Mouse (Mus musculus) hindbrain, postnatal 0 days (tissue): ENCODE measurements around the gene 4921536K21Rik. TPM values are rescaled to one million over a fixed set of nuclear protein-coding genes. Genes with fewer than 3 reads are reported as not detected.
A peak's percentile ranks its signal among the peaks of the same experiment; 100 is the strongest.

ENCODE experiments used
- ATAC-seq: fragments of 200-750 bp; cut with Nextera tagmentation; 2 replicates; pipeline ENCODE4 v1.8.0; 2017; ENCODE audit warnings: mild to moderate bottlenecking, moderate TSS enrichment, moderate library complexity
- DNase-seq: peaks from one replicate; pipeline ENCODE4 v3.0.0-alpha.2; 2015; ENCODE audit warnings: low spot score
- H3K27ac ChIP-seq: fragments of 300-500 bp; sonication (generic); 2 replicates; pipeline ENCODE4 v1.5.1; 2014; ENCODE audit warnings: mild to moderate bottlenecking
- H3K27me3 ChIP-seq: fragments of 300-500 bp; sonication (generic); 2 replicates; pipeline ENCODE4 v1.6.1; 2014; ENCODE audit warnings: low read length, mixed read lengths; ENCODE audit not compliant: insufficient read depth
- H3K36me3 ChIP-seq: fragments of 300-500 bp; sonication (generic); 2 replicates; pipeline ENCODE4 v1.6.1; 2014; ENCODE audit warnings: low read length, mixed read lengths; ENCODE audit not compliant: insufficient read depth
- H3K4me1 ChIP-seq: fragments of 300-500 bp; sonication (generic); 2 replicates; pipeline ENCODE4 v1.6.1; 2014; ENCODE audit warnings: antibody characterized with exemption, low read length, mixed read lengths; ENCODE audit not compliant: insufficient read depth
- H3K4me2 ChIP-seq: fragments of 300-500 bp; sonication (generic); 2 replicates; pipeline ENCODE4 v1.6.1; 2014; ENCODE audit warnings: low read depth, mild to moderate bottlenecking, low read length, moderate library complexity, mixed read lengths
- H3K4me3 ChIP-seq: fragments of 300-500 bp; sonication (generic); 2 replicates; pipeline ENCODE4 v1.5.1; 2014; ENCODE audit warnings: low read length
- H3K9ac ChIP-seq: fragments of 300-500 bp; sonication (generic); replicated peaks from 2 replicates; pipeline ENCODE4 v1.6.1; 2014; ENCODE audit warnings: mild to moderate bottlenecking, low read length, moderate library complexity, mixed read lengths
- H3K9me3 ChIP-seq: fragments of 300-500 bp; sonication (generic); 2 replicates; pipeline ENCODE4 v1.6.1; 2016; ENCODE audit warnings: low read length, mixed read lengths
- CTCF ChIP-seq: IDR thresholded peaks from 2 replicates; pipeline ENCODE4 v1.5.1; 2016; ENCODE audit warnings: antibody characterized with exemption, control low read depth, low read depth
- WGBS: fragments of 180-500 bp; shearing (Covaris S2); extraction: QIAGEN DNeasy Blood & Tissue Kit; methylation state at CpG from one replicate; pipeline ENCODE4 v1.1.7; 2014; 5-methylcytosine and 5-hydroxymethylcytosine counted together
- polyA plus RNA-seq: library from polyadenylated mRNA; unstranded; fragments of >200 nt; fragmentation: Nextera tagmentation; extraction: Ambion mirVana; gene quantifications from 2 replicates; pipeline ENCODE4 v1.2.1, GENCODE M21; 2015
- total RNA-seq: library from RNA; depleted of rRNA; stranded (reverse); fragments of >200 nt; gene quantifications from 2 replicates; pipeline ENCODE4 v1.2.3, GENCODE M21; 2014

Gene 4921536K21Rik
- total and polyA plus RNA-seq, 2 experiments from 2014 or later: 0.21 to 0.41 TPM

GRCm38 (mm10) chr11:3921281-3921850 lies 26.5 kb upstream of the 4921536K21Rik start:
- ATAC-seq: peak; percentile 27; the same call in 1 of the 2 replicates
- Histone ChIP-seq H3K27me3 (no peaks in the 10 kb centered on the region), H3K27ac (no peak overlapping the region), H3K4me2 (0 out of 2 replicates have a peak overlapping the region, but pooled peaks have one; percentile 11), H3K9me3 (no peaks in the 10 kb centered on the region), H3K9ac (no peak overlapping the region), H3K4me3 (no peak overlapping the region), H3K36me3 (peaks cover 5% of the 10 kb centered on the region; the same call in 1 of the 2 replicates), H3K4me1 (no peaks in the 10 kb centered on the region)
- peak; percentile 88 for TF ChIP-seq CTCF
- 22% methylated on average over 8 of the region's 8 CpGs for WGBS
- DNase-seq: peak; percentile 76

- H3K9me3 ChIP-seq: no peaks in the 10 kb centered on the region
- H3K36me3 ChIP-seq: peaks cover 5% of the 10 kb centered on the region; the same call in 1 of the 2 replicates
- H3K27ac ChIP-seq: no peak overlapping the region
- H3K9ac ChIP-seq: no peak overlapping the region
- H3K4me2 ChIP-seq: no peak overlapping the region
- WGBS: 91% methylated on average over 7 of the region's 7 CpGs
- H3K27me3 ChIP-seq: no peaks in the 10 kb centered on the region
- ATAC-seq: no peak
- H3K4me3 ChIP-seq: no peak overlapping the region
- no peak for TF ChIP-seq CTCF
- DNase-seq: no peak
- no peaks in the 10 kb centered on the region for H3K4me1 ChIP-seq
Observed at GRCm38 (mm10) chr11:3920476-3920875, 25.6 kb upstream of the 4921536K21Rik start.

- no peaks in the 10 kb centered on the region for H3K9me3 ChIP-seq
- H3K27ac ChIP-seq: no peak overlapping the region
- H3K9ac ChIP-seq: no peak overlapping the region
- no peaks in the 10 kb centered on the region for H3K27me3 ChIP-seq
- H3K36me3 ChIP-seq: peaks cover 5% of the 10 kb centered on the region; the same call in 1 of the 2 replicates
- no peak for ATAC-seq
- H3K4me3 ChIP-seq: no peak overlapping the region
- H3K4me2 ChIP-seq: no peak overlapping the region
- H3K4me1 ChIP-seq: no peaks in the 10 kb centered on the region
- TF ChIP-seq CTCF: peak; percentile 65
- DNase-seq: peak; percentile 68
- WGBS: 22% methylated on average over 1 of the region's 1 CpGs
Observed at GRCm38 (mm10) chr11:3918738-3919137, 23.8 kb upstream of the 4921536K21Rik start.

DNA sequence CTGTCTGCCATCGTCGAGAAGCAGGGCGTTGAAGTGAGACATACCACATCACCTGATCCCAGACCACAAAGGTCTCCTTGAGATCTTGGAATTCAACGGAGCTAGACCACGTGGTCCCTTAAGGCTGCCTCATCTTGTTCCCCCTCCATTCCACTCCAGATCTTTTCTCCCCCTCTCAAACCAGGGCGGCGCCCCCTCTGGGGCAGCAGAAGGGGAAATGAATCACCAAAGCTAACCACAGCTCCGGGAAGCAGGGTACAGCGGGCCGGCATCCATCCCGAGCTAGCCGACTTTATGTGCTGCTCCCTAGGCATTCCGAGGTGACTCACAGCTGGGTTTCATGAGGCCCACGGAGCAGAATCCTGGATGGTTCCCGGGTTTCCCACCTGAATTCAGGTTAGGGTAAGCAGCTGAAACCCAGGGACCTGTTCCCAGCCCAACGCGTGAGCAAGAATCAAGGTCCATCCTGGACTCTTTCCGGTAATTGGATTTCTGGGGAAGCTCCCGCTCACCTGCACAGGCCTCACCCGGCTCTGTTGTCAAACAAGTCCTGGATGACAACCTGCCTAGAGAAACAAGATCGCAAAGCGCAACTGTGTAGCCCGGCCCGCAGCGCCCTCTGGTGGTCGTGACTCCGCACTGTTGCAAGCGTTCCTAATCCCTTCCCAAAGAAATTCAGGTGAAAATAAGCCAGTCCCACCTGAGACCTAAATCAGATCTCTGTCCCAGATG lies 19.4 kb upstream of the 4921536K21Rik start, which contains the start of gene Slc35e4:
Gene Slc35e4 (minus strand): TSS at position 556 of the 732 bp plus-strand sequence.
- ATAC-seq (peak; percentile 69), DNase-seq (peak; percentile 91)
- peak within 1 kb of the TSS; percentile 77 for H3K9ac ChIP-seq
- H3K27me3 ChIP-seq: no peaks in the 10 kb centered on the region
- peak within 1 kb of the TSS; percentile 67 for H3K4me3 ChIP-seq
- H3K9me3 ChIP-seq: no peaks in the 10 kb centered on the region
- WGBS: under 1% methylated on average over 27 of the region's 28 CpGs
- H3K4me1 ChIP-seq: peaks cover 28% of the 10 kb centered on the region
- TF ChIP-seq CTCF: peak; percentile 96
- peak within 1 kb of the TSS; percentile 93 for H3K4me2 ChIP-seq
- H3K27ac ChIP-seq: peak within 1 kb of the TSS; percentile 93
- no peaks in the 10 kb centered on the region for H3K36me3 ChIP-seq

GRCm38 (mm10) chr11:3913316-3914108 lies 18.6 kb upstream of the 4921536K21Rik start:
- no peaks in the 10 kb centered on the region for H3K36me3 ChIP-seq
- H3K9ac ChIP-seq: peak overlapping the region; percentile 77
- TF ChIP-seq CTCF: no peak; the same call in 1 of the 2 replicates
- peaks cover 28% of the 10 kb centered on the region for H3K4me1 ChIP-seq
- H3K27me3 ChIP-seq: no peaks in the 10 kb centered on the region
- peak; percentile 91 for ATAC-seq
- peak overlapping the region; percentile 67 for H3K4me3 ChIP-seq
- under 1% methylated on average over 62 of the region's 65 CpGs for WGBS
- peak; percentile 95 for DNase-seq
- H3K27ac ChIP-seq: peak overlapping the region; percentile 93
- peak overlapping the region; percentile 93 for H3K4me2 ChIP-seq
- H3K9me3 ChIP-seq: no peaks in the 10 kb centered on the region

DNA sequence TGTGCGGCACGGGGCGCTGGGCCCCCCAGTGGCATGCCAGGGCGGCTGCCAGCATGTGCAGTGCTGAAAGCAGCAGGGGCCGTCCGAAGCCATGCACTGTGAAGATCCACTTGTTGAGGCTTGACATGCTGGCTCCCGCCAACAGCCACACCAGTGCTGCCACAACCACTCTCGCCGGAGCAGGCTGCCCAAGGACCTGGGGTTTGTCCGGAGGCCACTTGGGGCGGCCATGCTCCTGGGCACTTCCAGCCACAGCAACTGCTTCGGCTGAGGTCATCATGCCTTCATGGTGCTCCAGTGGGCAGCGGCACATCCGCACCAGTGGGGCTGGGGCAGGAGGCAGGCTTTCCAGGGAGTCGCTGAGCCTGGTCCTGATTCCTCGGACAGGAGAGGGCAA lies 18.0 kb upstream of the 4921536K21Rik start:
- Histone ChIP-seq H3K4me3 (peak overlapping the region; percentile 67), H3K36me3 (no peaks in the 10 kb centered on the region), H3K27ac (peak overlapping the region; percentile 93), H3K4me1 (peaks cover 28% of the 10 kb centered on the region), H3K9me3 (no peaks in the 10 kb centered on the region), H3K27me3 (no peaks in the 10 kb centered on the region), H3K9ac (peak overlapping the region; percentile 77), H3K4me2 (peak overlapping the region; percentile 93)
- DNase-seq (peak; percentile 46), ATAC-seq (peak; percentile 19)
- 1% methylated on average over 16 of the region's 16 CpGs for WGBS
- TF ChIP-seq CTCF: peak; percentile 32
